Mouse (Mus musculus): ENCODE measurements around the gene Vcan. TPM values are rescaled to one million over a fixed set of nuclear protein-coding genes. Genes with fewer than 3 reads are reported as not detected.
"Not testable (repeated sequence)": the region's sequence is repeated elsewhere in the genome, so short reads cannot be mapped to it uniquely, and the experiment has no call there.

The Vcan gene
- total RNA-seq (2015) (41.6 and 48.9 TPM in 2 replicates), total RNA-seq (2017) (24.3 and 34.1 TPM in 2 replicates)

GRCm38 (mm10) chr13:89741766-89742685, at the start of gene Vcan:
Gene Vcan (minus strand): TSS chr13:89742509.
- peak; percentile 10 for ATAC-seq (ENCODE audit: poor library complexity, severe bottlenecking)

DNA sequence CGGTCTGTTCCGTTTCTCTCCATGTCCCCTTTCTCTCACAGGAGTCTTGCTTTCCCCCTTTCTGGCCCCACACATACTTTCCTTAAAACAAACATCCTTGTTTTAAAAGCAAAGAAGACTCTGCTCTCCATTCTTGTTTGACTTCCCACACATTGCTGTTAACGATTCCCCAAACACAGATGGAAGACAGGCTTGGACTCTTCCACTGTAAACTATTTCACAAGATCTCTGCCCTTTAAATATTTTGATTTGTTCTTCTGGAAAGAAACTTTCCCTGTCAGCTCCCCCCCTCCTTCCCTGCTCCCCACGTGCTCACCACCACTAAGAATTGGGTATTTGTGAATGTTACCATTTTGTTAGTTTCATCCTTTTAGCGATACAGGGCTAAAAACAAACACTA, 49.2 kb upstream of the Vcan start:
- no peak for ATAC-seq (ENCODE audit: poor library complexity, severe bottlenecking)

- ATAC-seq (ENCODE audit: poor library complexity, severe bottlenecking): no peak
These were observed 40.6 kb upstream of the Vcan start for GRCm38 (mm10) chr13:89782886-89783285.

GRCm38 (mm10) chr13:89780276-89780675, 38.0 kb upstream of the Vcan start:
- no peak for ATAC-seq (ENCODE audit: poor library complexity, severe bottlenecking)

- ATAC-seq (ENCODE audit: poor library complexity, severe bottlenecking): peak; percentile 79
These were observed 37.1 kb upstream of the Vcan start for GRCm38 (mm10) chr13:89779208-89779911.

- no peak for ATAC-seq (ENCODE audit: poor library complexity, severe bottlenecking)
These were observed 35.5 kb upstream of the Vcan start for GRCm38 (mm10) chr13:89777764-89778163.

DNA sequence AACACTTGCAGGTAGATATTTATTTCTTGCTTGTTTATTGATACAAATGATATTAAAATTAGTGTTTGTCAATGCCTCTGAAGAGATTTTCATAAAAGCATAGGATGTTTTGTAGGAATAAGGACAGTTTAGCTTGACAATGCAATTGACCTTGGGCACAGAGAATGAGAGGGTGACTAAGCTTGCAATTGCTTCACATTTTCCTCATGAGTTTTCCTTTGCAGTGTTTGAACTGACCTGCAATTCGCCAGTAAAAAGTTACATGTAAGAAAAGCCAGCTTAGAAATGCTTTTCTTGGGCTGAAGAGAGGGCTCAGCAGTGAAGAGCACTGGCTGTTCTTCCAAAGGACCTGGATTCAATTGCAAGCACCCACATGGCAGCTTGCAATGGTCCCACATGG, 34.8 kb upstream of the Vcan start:
- no peak for ATAC-seq (ENCODE audit: poor library complexity, severe bottlenecking)

- ATAC-seq (ENCODE audit: poor library complexity, severe bottlenecking): no peak
These were observed 24.2 kb upstream of the Vcan start for GRCm38 (mm10) chr13:89766551-89766950.

- ATAC-seq (ENCODE audit: poor library complexity, severe bottlenecking): peak; percentile 96
These were observed 23.7 kb upstream of the Vcan start for GRCm38 (mm10) chr13:89765966-89766365.

DNA sequence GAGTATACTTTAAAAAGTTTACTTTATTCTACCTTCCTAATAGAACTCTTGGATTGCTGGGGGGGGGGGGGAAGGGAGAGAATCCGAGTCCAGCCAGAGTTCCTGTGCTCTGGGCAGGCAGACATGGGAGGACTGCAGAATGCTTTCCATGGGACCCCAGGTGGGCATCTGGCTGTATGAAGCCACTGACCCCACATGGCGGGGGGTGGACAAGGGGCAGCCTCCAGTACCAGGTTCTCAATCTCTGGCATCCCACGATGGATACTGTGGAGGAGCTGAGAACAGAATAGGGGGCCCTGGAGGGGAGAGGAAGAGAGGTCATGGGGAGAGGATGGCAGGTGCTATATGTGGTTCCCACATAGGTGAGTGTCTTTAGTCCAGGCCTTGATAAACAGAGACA, 20.0 kb upstream of the Vcan start:
- no peak for ATAC-seq (ENCODE audit: poor library complexity, severe bottlenecking)

DNA sequence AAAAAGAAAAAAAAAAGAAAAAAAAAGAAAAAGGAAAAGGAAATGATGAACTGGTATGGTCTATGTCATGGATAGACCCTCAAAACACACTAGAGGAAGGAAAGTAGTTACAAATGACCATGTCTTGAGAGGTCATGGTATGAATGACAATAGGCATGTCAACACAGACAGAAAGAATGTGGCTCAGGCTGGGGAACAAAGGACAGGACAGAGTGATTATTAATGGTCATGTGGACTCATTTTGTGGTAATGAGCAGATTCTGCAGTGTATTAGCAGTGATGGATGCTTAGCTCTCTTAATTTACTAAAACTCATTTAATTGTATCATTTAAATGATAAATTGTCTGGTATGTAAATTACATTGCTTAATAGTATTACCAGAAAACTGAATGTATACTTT, 14.0 kb upstream of the Vcan start:
- no peak for ATAC-seq (ENCODE audit: poor library complexity, severe bottlenecking)

DNA sequence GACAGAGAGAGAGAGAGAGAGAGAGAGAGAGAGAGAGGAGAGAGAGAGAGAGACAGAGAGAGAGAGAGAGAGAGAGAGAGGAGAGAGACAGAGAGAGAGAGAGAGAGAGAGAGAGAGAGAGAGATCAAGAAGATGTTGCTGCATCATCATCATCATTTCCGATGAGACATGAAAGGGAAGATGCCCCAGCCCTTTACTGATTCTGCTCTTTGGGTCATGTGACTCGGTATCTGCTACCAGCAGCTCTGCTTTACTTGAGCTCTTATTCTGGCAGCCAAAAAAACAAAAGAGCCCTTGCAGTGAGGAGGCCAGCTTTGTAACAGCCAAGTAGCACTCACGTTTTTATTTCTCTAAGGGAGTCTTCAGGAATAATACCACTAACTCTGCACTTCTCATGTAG, 8.3 kb upstream of the Vcan start:
- ATAC-seq (ENCODE audit: poor library complexity, severe bottlenecking): not testable (repeated sequence)

GRCm38 (mm10) chr13:89743201-89743600, 892 bp upstream of the Vcan start:
- ATAC-seq (ENCODE audit: poor library complexity, severe bottlenecking): no peak

GRCm38 (mm10) chr13:89742686-89743200, 434 bp upstream of the Vcan start:
- no peak for ATAC-seq (ENCODE audit: poor library complexity, severe bottlenecking)

- no peak for ATAC-seq (ENCODE audit: poor library complexity, severe bottlenecking)
These were observed 1.2 kb downstream of the Vcan start for GRCm38 (mm10) chr13:89741116-89741551.

DNA sequence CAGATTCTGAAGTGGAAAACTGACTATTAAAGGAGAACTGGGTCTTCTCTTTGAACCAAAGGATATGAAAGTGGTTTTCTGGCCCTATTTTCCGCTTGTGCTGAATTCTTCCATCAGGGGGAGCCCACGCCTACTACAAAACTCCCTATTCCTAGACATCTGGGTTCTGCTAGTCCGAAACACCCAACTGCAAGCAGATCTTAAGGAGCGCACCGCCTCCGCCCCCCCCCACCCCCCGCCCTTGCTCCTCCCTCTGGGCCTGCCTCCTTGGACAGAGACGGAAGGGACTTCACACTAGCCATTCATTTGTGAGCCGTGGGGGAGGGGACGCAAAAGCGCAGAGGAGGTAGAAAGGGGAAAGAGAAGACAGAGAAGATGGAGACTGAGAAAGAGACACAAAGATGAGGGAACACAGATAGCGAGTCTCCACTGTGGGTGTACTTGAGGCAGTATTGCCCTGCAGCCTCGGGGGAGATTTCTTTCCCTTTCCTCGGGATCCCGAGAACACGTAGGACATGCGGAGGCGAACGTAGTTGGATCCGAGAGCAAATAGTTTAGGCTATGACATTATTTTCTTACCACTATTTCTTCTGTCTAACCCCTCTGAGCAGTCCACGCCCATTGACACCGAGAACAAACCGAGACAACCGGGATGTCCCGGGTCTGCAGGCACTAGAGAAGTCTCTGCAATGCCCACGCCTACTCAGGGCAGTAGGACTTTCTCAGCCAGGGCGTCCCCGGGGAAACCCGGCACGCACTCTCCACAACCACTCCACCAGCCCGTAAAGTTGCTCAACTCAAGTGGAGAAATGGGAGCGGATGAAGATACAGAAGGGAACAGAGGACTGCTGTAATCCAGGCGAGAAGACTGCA, 1.8 kb downstream of the Vcan start:
- ATAC-seq (ENCODE audit: poor library complexity, severe bottlenecking): peak; percentile 59

DNA sequence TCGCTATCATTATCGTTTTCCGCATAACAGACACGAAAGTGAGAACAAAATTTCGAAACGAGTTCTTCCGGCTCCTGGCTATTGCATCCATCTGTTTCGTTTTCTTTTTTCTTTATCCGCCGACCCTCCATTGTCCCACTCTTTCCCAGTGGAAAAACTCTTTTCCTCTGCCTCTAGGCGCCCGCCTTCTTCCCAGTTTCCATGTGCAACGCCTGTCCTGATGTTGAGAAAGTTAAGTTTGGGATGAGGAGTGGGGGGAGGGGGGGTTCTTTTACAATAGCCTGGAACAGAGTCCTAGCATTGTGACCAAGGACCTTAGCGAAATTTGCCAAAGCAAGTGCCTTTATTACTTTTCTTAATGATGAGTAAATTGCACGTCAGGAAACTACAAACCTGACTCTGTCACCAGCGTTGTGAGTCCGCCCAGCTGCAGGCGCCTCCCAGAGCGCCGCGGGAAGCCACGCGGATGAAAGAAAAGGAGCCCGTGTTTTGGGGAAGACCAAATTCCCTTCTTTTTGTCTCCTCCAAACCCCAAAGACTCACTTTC, 2.5 kb downstream of the Vcan start:
- peak; percentile 14; the same call in 1 of the 2 replicates for ATAC-seq (ENCODE audit: poor library complexity, severe bottlenecking)

DNA sequence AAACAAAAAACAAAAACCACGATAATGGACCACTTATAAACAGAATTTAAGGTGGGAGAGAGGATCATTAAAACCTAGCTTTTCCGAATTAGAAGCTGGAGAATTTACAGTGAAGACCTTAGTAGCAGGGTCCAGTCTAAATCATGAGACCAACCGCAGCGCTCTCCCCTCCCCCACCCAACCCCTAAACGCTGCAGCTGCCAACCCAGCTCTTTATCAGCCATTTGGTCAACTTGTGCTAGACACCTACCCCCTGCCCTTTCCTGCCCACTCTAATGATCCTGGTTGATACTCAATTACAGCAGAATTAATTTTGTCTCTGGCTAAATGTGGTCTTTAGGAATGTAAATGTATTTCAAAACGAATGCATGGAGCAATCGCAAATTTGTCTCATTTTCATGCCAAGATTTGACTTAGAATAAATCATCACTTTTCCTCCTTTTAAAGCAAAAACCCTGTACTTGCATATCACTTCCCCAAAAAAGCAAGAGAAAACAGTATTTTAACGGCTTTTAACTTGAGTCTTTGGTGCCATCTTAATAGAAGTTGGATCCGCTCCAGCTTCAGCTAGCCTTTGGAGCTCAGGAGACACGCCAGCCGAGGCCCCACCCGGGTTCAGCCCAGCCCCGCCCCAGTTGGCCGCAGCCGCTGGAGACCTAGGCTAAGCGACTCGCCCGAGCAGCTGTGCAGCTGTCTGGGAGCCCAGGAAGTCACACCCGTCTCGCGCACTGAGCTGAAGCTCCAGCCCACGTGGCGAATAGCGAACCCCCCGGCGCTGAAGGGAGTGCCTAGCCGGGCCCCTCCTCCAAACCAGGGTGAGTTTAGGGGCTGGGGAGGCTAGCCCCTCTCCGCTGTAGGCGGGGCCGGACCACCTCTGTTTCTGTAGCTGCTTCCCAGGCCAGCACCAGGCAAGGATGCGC, 3.3 kb downstream of the Vcan start:
- ATAC-seq (ENCODE audit: poor library complexity, severe bottlenecking): peak; percentile 65

DNA sequence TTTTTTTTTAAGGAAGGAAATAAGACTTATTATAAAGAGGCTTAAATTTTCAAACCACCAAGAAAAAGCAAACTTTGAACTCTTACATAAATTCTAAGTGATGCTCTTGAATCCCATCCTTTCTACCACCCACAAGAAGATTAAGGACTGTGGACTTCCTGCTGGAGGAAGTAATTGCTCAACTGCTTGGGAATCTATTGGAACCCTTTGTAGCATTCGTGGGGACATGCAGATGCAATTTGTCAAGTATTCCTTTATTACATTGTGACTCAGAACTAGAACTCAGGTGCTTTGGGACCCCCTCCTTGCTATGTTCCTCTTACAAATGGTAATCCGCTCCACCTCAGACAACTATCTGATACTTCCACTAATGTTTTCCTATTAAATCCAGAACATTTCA, 4.0 kb downstream of the Vcan start:
- ATAC-seq (ENCODE audit: poor library complexity, severe bottlenecking): no peak

All from megakaryocyte, adult 5-6 weeks (primary cell).